Mouse (Mus musculus) heart, postnatal 4 days (tissue): ENCODE results near the gene Ostn. TPM values are rescaled to one million over a fixed set of nuclear protein-coding genes. Genes with fewer than 3 reads are reported as not detected.
"Not testable (repeated sequence)": the region's sequence is repeated elsewhere in the genome, so short reads cannot be mapped to it uniquely, and the experiment has no call there.

Source experiments
- DNase-seq: peaks from one replicate; pipeline ENCODE4 v3.0.0; 2021
- total RNA-seq, 2 experiments: library from RNA; stranded (reverse); gene quantifications; 2 replicates each; pipeline ENCODE4 v1.2.3; 2021

Ostn gene
- total RNA-seq, result not detected

- DNase-seq, result not testable (repeated sequence)
Measured at GRCm38 (mm10) chr16:27307189-27307588, at the start of gene Ostn. Gene Ostn, plus strand, starts transcription at chr16:27307489.

DNA sequence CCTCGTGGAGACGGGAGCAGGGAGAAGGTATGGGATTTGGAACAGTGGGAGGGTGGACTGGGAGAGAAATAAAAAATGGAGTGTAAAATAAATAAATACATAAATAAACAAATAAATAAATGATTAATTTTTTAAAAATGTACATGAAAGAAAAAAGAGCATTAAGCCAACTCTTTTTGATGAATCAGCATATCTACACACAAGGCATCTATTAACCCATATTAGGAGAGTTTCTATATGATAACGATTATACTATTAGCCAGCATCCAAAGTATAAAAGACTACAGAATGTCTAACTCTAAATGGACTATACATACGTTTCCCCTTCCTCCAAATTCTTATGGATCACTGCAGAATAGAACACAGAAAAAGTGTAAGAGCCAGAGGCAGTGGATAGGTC lies 38.5 kb upstream of the Ostn start:
- no peak for DNase-seq

DNA sequence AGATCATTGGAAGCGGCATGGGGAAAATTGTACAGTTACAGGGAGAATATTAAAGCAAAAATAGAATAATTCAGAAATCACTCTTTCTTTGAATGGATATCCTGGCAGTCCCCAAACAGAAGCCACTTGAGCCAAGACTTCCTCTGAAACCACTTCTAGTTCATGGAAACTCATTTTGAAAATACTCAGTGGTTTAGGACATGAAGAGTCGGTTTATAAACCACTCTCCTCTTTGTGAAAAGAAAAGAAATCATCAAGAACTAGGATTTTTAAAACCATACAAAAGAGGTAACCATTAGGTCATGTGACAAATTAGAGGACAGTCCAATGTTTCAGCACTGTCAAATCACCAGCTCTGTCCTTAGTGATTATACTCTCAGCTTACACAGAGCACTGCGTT lies 19.9 kb upstream of the Ostn start:
- DNase-seq, result no peak

DNA sequence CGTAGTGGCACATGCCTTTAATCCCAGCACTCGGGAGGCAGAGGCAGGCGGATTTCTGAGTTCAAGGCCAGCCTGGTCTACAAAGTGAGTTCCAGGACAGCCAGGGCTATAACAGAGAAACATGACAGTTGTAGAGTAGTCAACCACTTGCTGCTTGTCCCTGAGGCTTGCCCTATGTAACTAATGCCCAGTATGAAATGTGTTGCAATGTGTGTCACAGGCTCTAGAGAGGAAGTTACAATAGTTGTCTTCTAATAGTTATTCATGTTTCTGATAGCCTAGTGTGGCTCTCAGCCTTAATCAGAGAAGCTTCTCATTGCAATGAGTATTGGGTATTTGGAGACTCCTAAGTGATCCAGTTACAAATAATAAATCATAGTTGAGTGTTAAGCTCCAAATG lies 10.8 kb upstream of the Ostn start:
- DNase-seq, result no peak

GRCm38 (mm10) chr16:27296929-27297328 lies 10.4 kb upstream of the Ostn start:
- DNase-seq, result no peak

GRCm38 (mm10) chr16:27319099-27319498 lies 11.8 kb downstream of the Ostn start:
- DNase-seq, result no peak

- no peak for DNase-seq
Measured at GRCm38 (mm10) chr16:27322047-27322446, 14.8 kb downstream of the Ostn start.

GRCm38 (mm10) chr16:27326463-27326862 lies 19.2 kb downstream of the Ostn start:
- no peak for DNase-seq

DNA sequence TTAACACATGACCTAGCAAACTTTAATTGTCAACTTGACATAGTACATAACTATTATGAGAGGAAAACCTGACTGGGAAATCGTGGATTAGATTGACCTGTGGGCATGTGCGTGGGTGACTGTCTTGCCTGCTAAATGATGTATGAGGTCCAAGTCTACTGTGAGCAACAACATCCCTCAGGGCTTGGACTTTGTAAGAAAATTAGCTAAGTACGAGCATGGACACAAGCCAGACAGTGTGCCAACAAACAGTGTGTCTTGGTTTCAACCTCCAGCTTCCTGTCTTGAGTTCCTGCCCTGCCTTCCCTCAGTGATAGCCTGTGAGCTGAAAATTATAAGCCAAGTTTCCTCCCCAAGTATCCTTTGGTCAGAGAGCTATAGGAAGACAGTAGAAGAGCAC lies 40.2 kb downstream of the Ostn start:
- DNase-seq, result no peak

DNA sequence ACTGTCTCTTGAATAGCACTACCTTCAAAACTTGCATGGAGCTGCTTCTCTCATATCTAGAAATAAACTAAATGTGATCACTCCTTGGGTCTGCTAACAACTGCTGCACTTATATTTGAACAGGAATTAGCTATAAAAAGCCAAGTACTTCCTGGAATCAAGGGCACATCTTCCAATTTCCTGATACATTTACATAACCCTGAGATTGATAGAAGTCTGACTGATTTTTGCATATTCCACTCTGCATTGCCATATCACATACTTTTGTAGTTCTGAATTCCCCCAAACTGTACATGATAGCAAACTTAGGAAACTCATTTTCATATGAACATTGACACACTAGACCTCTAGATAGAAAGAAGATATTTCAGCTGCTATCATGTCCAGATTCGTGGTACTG lies 41.1 kb downstream of the Ostn start:
- no peak for DNase-seq

DNA sequence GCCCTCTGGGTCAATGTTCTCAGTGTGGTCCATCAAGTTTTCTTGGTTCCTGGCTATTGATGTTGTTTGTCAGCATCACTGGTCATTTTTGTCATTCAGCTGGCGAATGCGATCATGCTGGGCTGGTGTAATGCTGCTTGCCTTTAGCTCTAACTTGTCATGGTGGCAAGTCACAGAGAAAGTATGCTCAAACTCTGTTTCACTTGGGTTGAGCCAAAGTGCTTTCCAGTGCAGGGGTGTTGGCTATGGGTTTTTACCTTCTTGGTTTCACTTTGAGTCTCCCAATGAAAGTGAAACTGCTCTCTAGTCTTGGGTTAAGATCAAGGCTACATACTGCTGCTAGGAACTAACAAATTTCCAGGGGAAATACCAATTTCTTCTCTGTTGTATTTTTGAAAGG lies 41.9 kb downstream of the Ostn start:
- no peak for DNase-seq

- DNase-seq, result no peak
Measured at GRCm38 (mm10) chr16:27349878-27350532, 42.7 kb downstream of the Ostn start.

DNA sequence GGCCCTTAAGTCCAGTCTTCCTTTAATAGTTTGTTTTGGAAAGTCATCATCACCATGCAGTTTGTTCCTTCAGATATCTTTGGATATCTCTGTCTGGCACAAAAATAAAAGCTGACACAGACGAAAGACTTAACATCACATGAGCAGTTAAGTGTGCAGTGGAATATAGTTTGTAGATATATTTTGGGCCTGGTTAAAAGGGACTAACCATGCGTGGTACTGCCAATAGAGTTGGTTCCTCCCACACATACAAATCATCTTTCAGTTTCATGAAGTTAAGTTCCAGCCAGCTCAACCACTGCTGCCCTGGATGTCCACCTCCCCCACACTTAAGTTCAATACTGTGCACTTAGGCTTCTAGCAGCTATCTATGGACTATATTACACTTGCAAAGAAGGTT lies 47.2 kb downstream of the Ostn start:
- DNase-seq, result no peak

DNA sequence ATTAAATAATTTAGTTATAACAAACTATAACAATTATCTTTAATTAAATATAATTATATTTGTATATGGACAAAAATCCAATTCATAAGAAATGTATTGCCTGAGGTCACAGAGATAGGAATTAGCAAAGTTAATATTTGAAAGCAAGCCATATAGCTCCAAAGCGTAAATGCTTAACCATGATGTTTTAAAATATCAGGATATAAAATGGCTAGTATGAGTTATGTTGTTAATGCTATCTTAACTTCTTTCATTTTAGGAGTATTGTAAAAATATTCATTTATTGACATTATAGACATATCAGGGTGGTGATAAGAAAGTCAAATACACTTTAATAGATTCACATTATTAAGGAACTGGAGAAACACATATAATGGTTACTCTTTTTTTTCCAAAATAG lies 52.8 kb downstream of the Ostn start:
- no peak for DNase-seq

DNA sequence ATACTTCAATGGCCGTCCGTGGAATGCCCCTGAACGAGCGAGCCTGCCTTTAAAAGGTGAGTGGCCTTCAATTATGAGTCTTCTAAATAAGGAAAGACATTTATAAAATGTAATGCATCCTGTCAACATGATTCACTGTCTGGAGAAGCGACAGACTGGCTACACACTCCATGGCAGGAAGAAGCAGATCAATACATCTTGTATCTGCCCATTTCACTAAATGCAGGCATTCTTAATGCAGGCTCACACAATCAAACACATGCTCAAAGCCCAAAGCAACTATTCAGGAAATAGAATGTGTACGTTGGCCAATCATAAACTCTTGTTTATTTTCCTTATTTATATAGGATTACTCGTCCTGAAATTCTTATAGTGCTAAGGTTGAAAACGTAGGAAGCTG lies 62.9 kb downstream of the Ostn start, which contains the start of gene Uts2b:
Gene Uts2b (minus strand): TSS at position 49 of the 400 bp plus-strand sequence.
- DNase-seq, result no peak

DNA sequence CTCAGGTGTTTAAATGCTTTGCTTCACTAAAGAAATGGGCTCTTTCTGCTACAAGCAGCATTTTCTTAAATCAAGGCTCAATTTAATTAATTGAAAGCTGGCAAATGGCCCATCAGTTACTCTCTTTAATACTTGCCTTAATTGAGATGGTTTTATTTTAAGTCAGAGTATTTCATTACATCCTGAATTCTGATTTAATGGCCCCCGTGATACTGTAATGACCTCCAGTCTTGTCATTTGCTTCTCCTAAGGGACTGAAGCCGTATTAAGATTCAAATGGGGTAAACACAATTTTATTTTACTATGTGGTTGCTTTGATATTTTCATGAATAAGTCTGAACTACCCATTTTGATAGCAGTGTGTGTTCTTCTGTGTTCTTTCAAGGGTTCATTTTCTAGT lies 63.4 kb downstream of the Ostn start:
- no peak for DNase-seq

- no peak for DNase-seq
Measured at GRCm38 (mm10) chr16:27374139-27374538, 66.8 kb downstream of the Ostn start.

DNA sequence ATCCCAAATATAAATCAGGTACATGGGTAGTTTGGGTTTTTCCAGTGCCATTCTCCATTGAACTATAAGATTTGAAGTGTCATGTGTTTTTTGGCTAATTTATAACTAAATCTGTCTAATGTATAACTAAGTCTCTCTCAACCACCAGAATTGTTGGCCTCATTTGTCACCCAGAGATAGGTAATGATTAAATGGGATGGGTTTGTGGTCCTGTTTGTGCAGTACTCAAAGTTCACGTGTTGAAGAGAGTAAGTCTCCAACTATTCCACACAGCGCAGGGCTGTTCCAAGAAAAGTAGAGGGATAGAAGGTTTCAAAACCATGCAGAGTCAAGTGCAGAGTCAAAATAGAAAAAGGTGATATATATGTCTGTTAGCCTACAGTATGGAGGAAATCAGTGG lies 68.0 kb downstream of the Ostn start:
- no peak for DNase-seq

DNA sequence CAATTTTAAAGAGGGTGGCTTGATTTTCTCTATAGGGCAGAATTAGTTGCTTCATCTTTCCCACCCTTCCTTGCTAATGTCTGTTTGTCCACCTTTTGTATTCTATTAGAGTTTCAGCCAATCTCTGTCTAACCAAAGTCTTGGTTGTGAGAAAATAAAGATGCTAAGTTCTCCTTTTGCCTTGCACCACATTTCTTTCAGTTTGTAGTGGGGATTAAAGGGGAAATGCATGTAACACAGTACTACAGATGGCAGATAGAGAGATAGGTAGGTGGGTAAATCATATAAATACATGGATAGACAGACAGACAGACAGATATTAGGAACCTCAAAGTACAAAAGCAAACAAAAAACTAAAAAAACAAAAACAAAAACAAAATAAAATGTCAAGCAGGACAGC lies 69.3 kb downstream of the Ostn start:
- DNase-seq, result no peak

- no peak for DNase-seq
Measured at GRCm38 (mm10) chr16:27382217-27382616, 74.9 kb downstream of the Ostn start.

- no peak for DNase-seq
Measured at GRCm38 (mm10) chr16:27384893-27385603, 77.8 kb downstream of the Ostn start.

DNA sequence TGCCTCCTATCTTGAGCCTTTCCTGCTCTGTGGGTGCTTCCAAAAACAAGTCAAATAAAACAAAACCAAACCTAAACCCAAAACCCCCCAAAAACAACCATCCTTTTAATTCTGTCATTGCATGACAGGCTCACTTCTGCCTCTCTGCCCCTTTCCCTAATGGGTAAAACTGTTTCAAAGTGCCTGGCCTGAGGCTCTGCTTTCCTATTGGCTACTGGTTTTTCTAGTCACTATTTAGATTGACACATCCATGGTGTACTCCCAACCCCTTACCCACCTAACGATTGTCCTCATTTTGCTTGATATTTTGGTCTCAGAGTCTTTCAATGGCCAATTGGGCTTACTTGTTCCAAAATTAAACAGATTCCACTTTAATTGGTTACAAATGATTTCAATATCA lies 78.4 kb downstream of the Ostn start:
- DNase-seq, result no peak

DNA sequence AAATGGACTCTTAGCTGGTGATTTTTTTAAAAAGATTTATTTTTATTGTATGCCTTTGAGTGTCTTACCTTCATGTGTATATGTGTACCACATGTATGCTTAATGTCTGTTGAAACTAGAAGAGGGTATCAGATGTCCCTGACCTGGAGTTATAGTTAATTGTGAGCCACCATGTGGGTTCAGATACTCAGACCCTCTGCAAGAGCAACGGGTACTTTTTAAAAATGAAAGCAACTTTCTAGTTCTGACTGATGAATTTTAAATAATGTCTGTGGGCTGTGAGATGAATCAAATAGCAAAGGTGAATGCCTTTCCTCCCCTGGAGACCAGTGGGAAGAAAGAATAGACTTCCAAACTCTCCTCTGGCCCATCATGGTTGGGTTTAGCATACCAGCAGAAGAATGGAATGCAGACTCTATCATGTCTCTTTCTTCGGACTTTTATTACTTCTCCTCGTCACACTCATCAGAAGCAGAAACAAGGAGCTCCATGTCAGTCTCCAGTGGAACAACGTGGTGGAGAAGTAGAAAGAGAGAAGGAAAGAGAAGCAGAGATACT lies 79.6 kb downstream of the Ostn start:
- DNase-seq, result no peak
